Mouse (Mus musculus): ENCODE measurements at regions not wholly inside any gene's neighbourhood (a gene's known extent, or its start where the extent isn't known, plus 50 kb on each side); places are given as distances from the start of the nearest gene placed in this dataset.

GRCm38 (mm10) chr2:64495725-64496124, 397.9 kb upstream of the Fign start:
- Histone ChIP-seq H3K27me3 (replicated peaks) (no peaks in the 10 kb centered on the region), H3K79me2 (replicated peaks; ENCODE audit: control insufficient read depth, extremely low read depth, insufficient read depth, poor library complexity, severe bottlenecking) (no peaks in the 10 kb centered on the region), H3K36me3 (replicated peaks in 1 of 2; ENCODE audit: control insufficient read depth in 1 of 2, insufficient read depth in 1 of 2, low read length in 1 of 2) (no peaks in the 10 kb centered on the region), H3K9me3 (replicated peaks; ENCODE audit: low read length) (peaks cover 20% of the 10 kb centered on the region), H3K9ac (ENCODE audit: insufficient read depth, low read depth) (no peak overlapping the region), H3K4me2 (ENCODE audit: insufficient read depth, low read depth, poor library complexity, severe bottlenecking) (no peak overlapping the region), H3K4me3 (replicated peaks in 1 of 3; ENCODE audit: low read depth in 2 of 3, low read length in 2 of 3, poor library complexity in 1 of 3) (no peak overlapping the region), H3K27ac (ENCODE audit: insufficient read depth, low read depth) (no peak overlapping the region), H3K4me1 (ENCODE audit: control insufficient read depth in 1 of 2, insufficient read depth in 2 of 2) (no peaks in the 10 kb centered on the region)
- DNase-seq (ENCODE audit: extremely low read depth): no peak
- in situ Hi-C loops (cut with MboI; ENCODE audit: low pct_ligation_motif_present, low pct_unique_long_range_greater_than_20kb, low sequenced_read_pairs): no loop called here
- dilution Hi-C loops (cut with MboI; ENCODE audit: extremely low pct_ligation_motif_present, extremely low pct_unique_long_range_greater_than_20kb, low sequenced_read_pairs): no loop called here
- no peak for TF ChIP-seq ETS1 (conservative IDR thresholded peaks at IDR 0.05; ENCODE audit: low read depth, low read length)
- TF ChIP-seq PAX5 (IDR thresholded peaks at IDR 0.05; ENCODE audit: low read length): no peak

GRCm38 (mm10) chr2:64466412-64466970, 368.7 kb upstream of the Fign start:
- no peak overlapping the region for H3K4me3 ChIP-seq (replicated peaks in 1 of 3; ENCODE audit: low read depth in 2 of 3, low read length in 2 of 3, poor library complexity in 1 of 3)
- H3K9ac ChIP-seq (ENCODE audit: insufficient read depth, low read depth): no peak overlapping the region
- H3K36me3 ChIP-seq (replicated peaks in 1 of 2; ENCODE audit: control insufficient read depth in 1 of 2, insufficient read depth in 1 of 2, low read length in 1 of 2): no peaks in the 10 kb centered on the region
- no peaks in the 10 kb centered on the region for H3K27me3 ChIP-seq (replicated peaks)
- no peak for DNase-seq (ENCODE audit: extremely low read depth)
- dilution Hi-C loops (cut with MboI; ENCODE audit: extremely low pct_ligation_motif_present, extremely low pct_unique_long_range_greater_than_20kb, low sequenced_read_pairs) (no loop called here), in situ Hi-C loops (cut with MboI; ENCODE audit: low pct_ligation_motif_present, low pct_unique_long_range_greater_than_20kb, low sequenced_read_pairs) (loop anchor here (25.0 kb wide), 1 partner anchor 979 kb away; no protein-coding TSS in a partner anchor)
- no peaks in the 10 kb centered on the region for H3K4me1 ChIP-seq (ENCODE audit: control insufficient read depth in 1 of 2, insufficient read depth in 2 of 2)
- no peak overlapping the region for H3K27ac ChIP-seq (ENCODE audit: insufficient read depth, low read depth)
- TF ChIP-seq MAZ (IDR thresholded peaks at IDR 0.05; ENCODE audit: low read depth, low read length) (no peak), UBTF (IDR thresholded peaks at IDR 0.05; ENCODE audit: low read depth, low read length) (no peak)
- peaks cover 40% of the 10 kb centered on the region for H3K9me3 ChIP-seq (replicated peaks; ENCODE audit: low read length)
- H3K4me2 ChIP-seq (ENCODE audit: insufficient read depth, low read depth, poor library complexity, severe bottlenecking): no peak overlapping the region
- H3K79me2 ChIP-seq (replicated peaks; ENCODE audit: control insufficient read depth, extremely low read depth, insufficient read depth, poor library complexity, severe bottlenecking): no peaks in the 10 kb centered on the region

- Histone ChIP-seq H3K4me2 (ENCODE audit: insufficient read depth, low read depth, poor library complexity, severe bottlenecking) (no peak overlapping the region), H3K36me3 (replicated peaks in 1 of 2; ENCODE audit: control insufficient read depth in 1 of 2, insufficient read depth in 1 of 2, low read length in 1 of 2) (no peaks in the 10 kb centered on the region), H3K27ac (ENCODE audit: insufficient read depth, low read depth) (no peak overlapping the region), H3K27me3 (replicated peaks) (no peaks in the 10 kb centered on the region), H3K79me2 (replicated peaks; ENCODE audit: control insufficient read depth, extremely low read depth, insufficient read depth, poor library complexity, severe bottlenecking) (no peaks in the 10 kb centered on the region), H3K4me1 (ENCODE audit: control insufficient read depth in 1 of 2, insufficient read depth in 2 of 2) (no peaks in the 10 kb centered on the region), H3K9ac (ENCODE audit: insufficient read depth, low read depth) (no peak overlapping the region), H3K9me3 (replicated peaks; ENCODE audit: low read length) (peaks cover 24% of the 10 kb centered on the region), H3K4me3 (replicated peaks in 1 of 3; ENCODE audit: low read depth in 2 of 3, low read length in 2 of 3, poor library complexity in 1 of 3) (no peak overlapping the region)
- in situ Hi-C loops (cut with MboI; ENCODE audit: low pct_ligation_motif_present, low pct_unique_long_range_greater_than_20kb, low sequenced_read_pairs) (loop anchor here (25.0 kb wide), 1 partner anchor 975 kb away; no protein-coding TSS in a partner anchor), dilution Hi-C loops (cut with MboI; ENCODE audit: extremely low pct_ligation_motif_present, extremely low pct_unique_long_range_greater_than_20kb, low sequenced_read_pairs) (no loop called here)
- no peak for DNase-seq (ENCODE audit: extremely low read depth)
- TF ChIP-seq MEF2A (IDR thresholded peaks at IDR 0.05; ENCODE audit: borderline replicate concordance, low read depth, low read length) (no peak), MAX (IDR thresholded peaks at IDR 0.05; ENCODE audit: low read length) (no peak), PAX5 (IDR thresholded peaks at IDR 0.05; ENCODE audit: low read length) (no peak), E2F4 (IDR thresholded peaks at IDR 0.05; ENCODE audit: insufficient replicate concordance, low read depth, low read length) (no peak), USF1 (IDR thresholded peaks at IDR 0.05; ENCODE audit: low read depth, low read length) (no peak), BHLHE40 (IDR thresholded peaks at IDR 0.05; ENCODE audit: low read depth, low read length) (no peak), ZNF384 (IDR thresholded peaks at IDR 0.05; ENCODE audit: low read depth, low read length) (no peak), SMC3 (IDR thresholded peaks at IDR 0.05; ENCODE audit: low read depth, low read length) (no peak), MXI1 (IDR thresholded peaks at IDR 0.05; ENCODE audit: low read depth, low read length) (no peak), SIN3A (IDR thresholded peaks at IDR 0.05; ENCODE audit: low read length) (no peak)
Measured at GRCm38 (mm10) chr2:64462466-64463114, 364.8 kb upstream of the Fign start.

Measured in CH12.LX (cell line).